Mouse (Mus musculus): Measurements from ENCODE around the gene Frs3.

- TF ChIP-seq CTCF (IDR thresholded peaks at IDR 0.05; ENCODE audit: borderline replicate concordance, insufficient read depth, low read depth, low read length) (no peak), POLR2A (IDR thresholded peaks at IDR 0.05; ENCODE audit: borderline replicate concordance, insufficient read depth, low read length) (no peak)
Observed at GRCm38 (mm10) chr17:47749626-47750025, 60.8 kb downstream of the Frs3 start.
